Mouse (Mus musculus): ENCODE measurements at regions not wholly inside any gene's neighbourhood (a gene's known extent, or its start where the extent isn't known, plus 50 kb on each side); places are given as distances from the start of the nearest gene placed in this dataset.

DNA sequence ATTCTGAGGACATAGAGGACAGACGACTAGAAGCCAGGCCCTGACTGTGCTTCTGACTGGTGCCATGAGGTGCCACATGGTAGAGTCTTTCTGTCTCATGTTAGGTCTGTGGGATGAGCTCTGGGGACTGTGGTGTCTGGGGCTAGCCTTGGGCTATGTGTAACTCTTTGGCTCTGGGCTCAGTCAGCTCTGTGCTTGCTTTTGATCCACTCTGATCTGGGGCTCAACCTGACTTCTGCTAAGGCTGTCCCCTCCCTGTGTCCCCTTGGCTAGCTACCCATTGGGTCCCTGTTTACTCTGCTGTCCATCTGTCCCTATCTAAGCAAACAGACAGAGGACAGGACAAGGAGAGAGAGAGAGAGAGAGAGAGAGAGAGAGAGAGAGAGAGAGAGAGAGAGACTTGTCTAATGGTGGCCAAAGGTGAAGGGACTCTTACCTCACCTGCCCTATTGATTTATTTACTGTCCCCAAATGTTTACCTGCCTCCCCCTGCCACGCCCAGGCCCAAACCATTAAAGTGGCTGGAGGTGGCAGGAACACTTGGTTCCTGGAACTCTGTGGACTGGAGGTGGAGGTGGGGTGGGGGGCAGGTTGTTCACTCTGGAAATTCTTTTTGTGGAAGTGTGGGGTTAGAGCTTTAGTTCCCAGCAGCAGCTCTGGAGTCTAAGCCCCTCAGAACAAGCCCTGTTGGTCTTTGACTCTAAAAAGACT, 51.4 kb upstream of the Rxra start:
- no peak overlapping the region for H3K4me2 ChIP-seq (replicated peaks; ENCODE audit: low read depth)
- H3K27ac ChIP-seq (ENCODE audit: low read depth, low read length), result no peak overlapping the region
- no peak overlapping the region for H3K4me3 ChIP-seq (ENCODE audit: low read depth, low read length)
- ATAC-seq, result no peak
- no peak for TF ChIP-seq CTCF (IDR thresholded peaks at IDR 0.05; ENCODE audit: low read depth)
- H3K36me3 ChIP-seq (ENCODE audit: control insufficient read depth, insufficient read depth), result no peaks in the 10 kb centered on the region
- no peaks in the 10 kb centered on the region for H3K9me3 ChIP-seq (ENCODE audit: control insufficient read depth)
- 62% methylated on average over 2 of the region's 2 CpGs for WGBS
- H3K27me3 ChIP-seq (replicated peaks; ENCODE audit: control insufficient read depth, insufficient read depth, low read length), result no peaks in the 10 kb centered on the region
- no peak overlapping the region for H3K9ac ChIP-seq (ENCODE audit: low read depth, low read length)
- H3K4me1 ChIP-seq (replicated peaks; ENCODE audit: control insufficient read depth, insufficient read depth, low read length), result peaks cover 5% of the 10 kb centered on the region; the same call in 1 of the 2 replicates
